Mouse (Mus musculus): ENCODE data around the gene Rgs14. TPM values are rescaled to one million over a fixed set of nuclear protein-coding genes. Genes with fewer than 3 reads are reported as not detected.

The Rgs14 gene
- total and polyA plus RNA-seq, 3 experiments: 14.4 to 20.5 TPM; not detected in 1

GRCm38 (mm10) chr13:55381790-55382189 is 12.3 kb downstream of the Rgs14 start:
- H3K9ac ChIP-seq (ENCODE audit: control insufficient read depth, low read depth, low read length, poor library complexity, severe bottlenecking): no peak overlapping the region
- no peaks in the 10 kb centered on the region for H3K27me3 ChIP-seq (ENCODE audit: control insufficient read depth in 1 of 2, insufficient read depth in 2 of 2, low read length in 2 of 2)
- TF ChIP-seq KAT2A (conservative IDR thresholded peaks at IDR 0.05; ENCODE audit: low read depth, low read length): no peak
- no peak for TF ChIP-seq TCF12 (IDR thresholded peaks at IDR 0.05; ENCODE audit: low read depth, low read length)
- peak; percentile 64; the same call in 1 of the 2 replicates for TF ChIP-seq ZKSCAN1 (IDR thresholded peaks at IDR 0.05; ENCODE audit: low read depth, low read length)
- no peak for TF ChIP-seq MEF2A (IDR thresholded peaks at IDR 0.05; ENCODE audit: extremely low read depth, insufficient replicate concordance, low read depth, low read length, poor library complexity, severe bottlenecking)
- TF ChIP-seq UBTF (IDR thresholded peaks at IDR 0.05; ENCODE audit: borderline replicate concordance, insufficient read depth, low read depth, low read length): no peak
- TF ChIP-seq CTCF (IDR thresholded peaks at IDR 0.05 in 2 of 3, conservative IDR thresholded peaks at IDR 0.05 in 1 of 3; ENCODE audit: control insufficient read depth in 1 of 3, insufficient read depth in 1 of 3, low read depth in 2 of 3, low read length in 3 of 3, poor library complexity in 1 of 3, severe bottlenecking in 1 of 3): no peak
- TF ChIP-seq ELF1 (IDR thresholded peaks at IDR 0.05; ENCODE audit: low read depth, low read length): no peak
- TF ChIP-seq MAFK (IDR thresholded peaks at IDR 0.05; ENCODE audit: borderline replicate concordance, low read depth, low read length): no peak

GRCm38 (mm10) chr13:55390644-55391043 is 21.1 kb downstream of the Rgs14 start:
- Histone ChIP-seq H3K27ac (ENCODE audit: control insufficient read depth, low read depth, low read length) (no peak overlapping the region), H3K36me3 (ENCODE audit: control insufficient read depth in 1 of 2, insufficient read depth in 2 of 2, low read length in 2 of 2) (no peaks in the 10 kb centered on the region), H3K4me3 (ENCODE audit: control insufficient read depth in 1 of 2, insufficient read depth in 1 of 2, low read depth in 2 of 2, low read length in 2 of 2) (no peak overlapping the region), H3K27me3 (ENCODE audit: control insufficient read depth in 1 of 2, insufficient read depth in 2 of 2, low read length in 2 of 2) (no peaks in the 10 kb centered on the region), H3K4me1 (ENCODE audit: control insufficient read depth in 1 of 2, insufficient read depth in 2 of 2, low read length in 2 of 2) (no peaks in the 10 kb centered on the region), H3K79me2 (ENCODE audit: control insufficient read depth, insufficient read depth, low read length, poor library complexity) (no peaks in the 10 kb centered on the region), H3K9ac (ENCODE audit: control insufficient read depth, low read depth, low read length, poor library complexity, severe bottlenecking) (no peak overlapping the region), H3K9me3 (replicated peaks; ENCODE audit: insufficient read depth, low read length) (no peaks in the 10 kb centered on the region)
- no peak for DNase-seq (ENCODE audit: low read depth, low spot score)
- TF ChIP-seq POLR2AphosphoS2 (IDR thresholded peaks at IDR 0.05; ENCODE audit: low read length): no peak

More at GRCm38 (mm10) chr13:55381790-55382189, 12.3 kb downstream of the Rgs14 start:
- Histone ChIP-seq H3K79me2 (ENCODE audit: control insufficient read depth, insufficient read depth, low read length, poor library complexity) (no peaks in the 10 kb centered on the region), H3K36me3 (ENCODE audit: control insufficient read depth in 1 of 2, insufficient read depth in 2 of 2, low read length in 2 of 2) (no peaks in the 10 kb centered on the region; a peak in 1 of 4 replicates), H3K9me3 (replicated peaks; ENCODE audit: insufficient read depth, low read length) (no peaks in the 10 kb centered on the region), H3K4me1 (ENCODE audit: control insufficient read depth in 1 of 2, insufficient read depth in 2 of 2, low read length in 2 of 2) (no peaks in the 10 kb centered on the region), H3K4me3 (ENCODE audit: control insufficient read depth in 1 of 2, insufficient read depth in 1 of 2, low read depth in 2 of 2, low read length in 2 of 2) (no peak overlapping the region), H3K27ac (ENCODE audit: control insufficient read depth, low read depth, low read length) (no peak overlapping the region)
- DNase-seq (ENCODE audit: low read depth, low spot score): no peak

DNA sequence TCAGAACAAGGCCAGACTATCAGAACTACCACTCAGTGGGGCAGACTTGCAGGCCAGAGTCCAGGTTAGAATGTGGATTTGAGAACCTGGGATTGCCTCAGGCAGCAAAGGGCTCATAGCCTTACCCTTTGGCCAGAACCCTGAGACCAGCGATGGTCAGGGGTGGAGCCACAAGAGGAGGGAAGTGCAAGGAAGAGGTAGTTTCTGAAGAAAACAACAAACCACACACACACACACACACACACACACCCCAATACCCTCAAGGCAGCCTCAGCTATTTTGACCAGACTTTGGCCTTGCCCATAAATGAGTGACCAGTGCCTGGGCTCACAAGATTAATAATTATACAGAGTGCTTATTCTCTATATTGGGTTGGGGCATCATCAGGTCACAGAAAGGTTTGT is 22.1 kb downstream of the Rgs14 start:
- no peaks in the 10 kb centered on the region for H3K36me3 ChIP-seq (ENCODE audit: control insufficient read depth in 1 of 2, insufficient read depth in 2 of 2, low read length in 2 of 2)
- H3K9me3 ChIP-seq (replicated peaks; ENCODE audit: insufficient read depth, low read length): no peaks in the 10 kb centered on the region
- no peaks in the 10 kb centered on the region for H3K4me1 ChIP-seq (ENCODE audit: control insufficient read depth in 1 of 2, insufficient read depth in 2 of 2, low read length in 2 of 2)
- no peak overlapping the region for H3K9ac ChIP-seq (ENCODE audit: control insufficient read depth, low read depth, low read length, poor library complexity, severe bottlenecking)
- no peak overlapping the region for H3K4me3 ChIP-seq (ENCODE audit: control insufficient read depth in 1 of 2, insufficient read depth in 1 of 2, low read depth in 2 of 2, low read length in 2 of 2)
- H3K79me2 ChIP-seq (ENCODE audit: control insufficient read depth, insufficient read depth, low read length, poor library complexity): no peaks in the 10 kb centered on the region
- no peak for DNase-seq (ENCODE audit: low read depth, low spot score)
- no peak overlapping the region for H3K27ac ChIP-seq (ENCODE audit: control insufficient read depth, low read depth, low read length)
- no peaks in the 10 kb centered on the region for H3K27me3 ChIP-seq (ENCODE audit: control insufficient read depth in 1 of 2, insufficient read depth in 2 of 2, low read length in 2 of 2)
- no peak for TF ChIP-seq GABPA (IDR thresholded peaks at IDR 0.05; ENCODE audit: low read depth, low read length)
- no peak for TF ChIP-seq ZC3H11A (IDR thresholded peaks at IDR 0.05; ENCODE audit: low read depth, low read length)
- no peak for TF ChIP-seq POLR2AphosphoS2 (IDR thresholded peaks at IDR 0.05; ENCODE audit: low read length)
- no peak for TF ChIP-seq ZMIZ1 (IDR thresholded peaks at IDR 0.05; ENCODE audit: low read depth, low read length)
- TF ChIP-seq MAFK (IDR thresholded peaks at IDR 0.05; ENCODE audit: borderline replicate concordance, low read depth, low read length): no peak
- no peak for TF ChIP-seq NRF1 (IDR thresholded peaks at IDR 0.05; ENCODE audit: insufficient read depth, low read depth, low read length, poor library complexity, severe bottlenecking)
- TF ChIP-seq CHD2 (IDR thresholded peaks at IDR 0.05; ENCODE audit: low read length): no peak
- no peak for TF ChIP-seq UBTF (IDR thresholded peaks at IDR 0.05; ENCODE audit: borderline replicate concordance, insufficient read depth, low read depth, low read length)
- no peak for TF ChIP-seq TBP (IDR thresholded peaks at IDR 0.05; ENCODE audit: low read depth, low read length)
- TF ChIP-seq TCF12 (IDR thresholded peaks at IDR 0.05; ENCODE audit: low read depth, low read length): no peak
- TF ChIP-seq RCOR1 (IDR thresholded peaks at IDR 0.05; ENCODE audit: low read depth, low read length): no peak
- no peak for TF ChIP-seq MYB (IDR thresholded peaks at IDR 0.05; ENCODE audit: low read depth, low read length)
- no peak for TF ChIP-seq BHLHE40 (IDR thresholded peaks at IDR 0.05; ENCODE audit: borderline replicate concordance, low read depth, low read length)
- no peak for TF ChIP-seq JUND (IDR thresholded peaks at IDR 0.05; ENCODE audit: low read depth, low read length)
- TF ChIP-seq RAD21 (IDR thresholded peaks at IDR 0.05; ENCODE audit: low read depth, low read length): no peak
